Mouse (Mus musculus): ENCODE data around the gene Msh4.

GRCm38 (mm10) chr3:153906136-153906871 is at the start of gene Msh4:
- TF ChIP-seq GATA1 (IDR thresholded peaks at IDR 0.05; ENCODE audit: low read length) (no peak), TAL1 (IDR thresholded peaks at IDR 0.05; ENCODE audit: low read length) (no peak)

All from erythroblast, embryonic 14.5 days (primary cell).